Mouse (Mus musculus): ENCODE data around the gene Tekt1. TPM values are rescaled to one million over a fixed set of nuclear protein-coding genes. Genes with fewer than 3 reads are reported as not detected.

Tekt1 gene
- polyA plus RNA-seq, 1 experiment from 2014 or later, result 1.7 TPM

DNA sequence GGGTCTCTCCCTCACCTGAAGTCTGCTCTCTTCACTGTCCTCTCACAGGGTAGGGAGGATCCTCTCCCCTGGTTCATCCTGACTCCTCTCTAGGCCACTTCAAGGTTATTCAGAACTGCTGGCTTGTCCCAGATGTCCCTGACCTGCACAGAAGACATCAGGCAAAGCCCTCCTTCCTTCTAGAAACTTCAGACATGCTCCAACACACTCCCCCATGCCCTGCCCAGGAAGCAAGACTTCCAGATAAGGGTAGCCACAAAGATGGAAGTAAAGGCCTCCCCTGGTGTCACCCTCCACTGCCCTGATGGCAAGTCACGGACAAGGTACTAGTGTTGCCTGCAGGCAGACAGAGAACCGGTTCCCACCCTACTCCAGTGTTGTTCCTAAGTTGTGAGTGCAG is 32.5 kb upstream of the Tekt1 start:
- Histone ChIP-seq H3K4me1 (ENCODE audit: control insufficient read depth, insufficient read depth, low read length) (peaks cover 49% of the 10 kb centered on the region), H3K27me3 (ENCODE audit: control insufficient read depth, insufficient read depth, low read length) (no peaks in the 10 kb centered on the region), H3K9me3 (replicated peaks; ENCODE audit: control insufficient read depth, low read length) (no peaks in the 10 kb centered on the region), H3K27ac (ENCODE audit: low read length) (no peak overlapping the region; the same call in 1 of the 2 replicates), H3K4me2 (ENCODE audit: low read depth, low read length) (no peak overlapping the region), H3K9ac (ENCODE audit: low read length) (peak overlapping the region; percentile 10; the same call in 1 of the 2 replicates), H3K4me3 (ENCODE audit: low read length) (no peak overlapping the region), H3K36me3 (ENCODE audit: control insufficient read depth, insufficient read depth) (peaks cover 27% of the 10 kb centered on the region)
- WGBS, result 66% methylated on average over 2 of the region's 2 CpGs
- ATAC-seq (replicated peaks; ENCODE audit: extremely low read depth, insufficient read depth, low FRiP score), result no peak

DNA sequence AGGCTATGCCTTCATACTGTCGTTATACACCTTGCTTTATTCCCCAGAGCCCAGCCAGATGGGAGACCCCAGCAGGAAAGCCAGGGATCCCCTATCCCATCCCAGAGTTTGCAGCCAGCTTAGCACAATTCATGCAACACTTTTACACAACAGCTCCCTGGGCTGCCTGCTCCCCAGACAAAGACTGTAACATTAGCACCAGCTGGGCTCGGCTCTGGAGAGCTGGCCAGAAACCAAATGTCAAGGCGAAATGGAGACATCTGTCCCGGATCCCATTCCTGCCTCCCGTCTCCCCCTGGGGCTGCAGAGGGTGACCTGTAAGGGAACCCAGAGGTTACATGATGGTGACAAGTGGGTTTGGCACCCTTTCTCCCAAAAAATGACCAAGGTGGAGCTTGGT is 31.4 kb upstream of the Tekt1 start:
- Histone ChIP-seq H3K4me2 (ENCODE audit: low read depth, low read length) (no peak overlapping the region), H3K4me1 (ENCODE audit: control insufficient read depth, insufficient read depth, low read length) (peaks cover 49% of the 10 kb centered on the region), H3K27me3 (ENCODE audit: control insufficient read depth, insufficient read depth, low read length) (no peaks in the 10 kb centered on the region), H3K9me3 (replicated peaks; ENCODE audit: control insufficient read depth, low read length) (no peaks in the 10 kb centered on the region), H3K4me3 (ENCODE audit: low read length) (no peak overlapping the region), H3K27ac (ENCODE audit: low read length) (peak overlapping the region; percentile 19; the same call in 1 of the 2 replicates), H3K9ac (ENCODE audit: low read length) (no peak overlapping the region), H3K36me3 (ENCODE audit: control insufficient read depth, insufficient read depth) (peaks cover 18% of the 10 kb centered on the region; the same call in 1 of the 2 replicates)
- ATAC-seq (replicated peaks; ENCODE audit: extremely low read depth, insufficient read depth, low FRiP score), result 0 out of 2 replicates have a peak, but pooled peaks have one; percentile 8
- 40% methylated on average over 5 of the region's 5 CpGs for WGBS

DNA sequence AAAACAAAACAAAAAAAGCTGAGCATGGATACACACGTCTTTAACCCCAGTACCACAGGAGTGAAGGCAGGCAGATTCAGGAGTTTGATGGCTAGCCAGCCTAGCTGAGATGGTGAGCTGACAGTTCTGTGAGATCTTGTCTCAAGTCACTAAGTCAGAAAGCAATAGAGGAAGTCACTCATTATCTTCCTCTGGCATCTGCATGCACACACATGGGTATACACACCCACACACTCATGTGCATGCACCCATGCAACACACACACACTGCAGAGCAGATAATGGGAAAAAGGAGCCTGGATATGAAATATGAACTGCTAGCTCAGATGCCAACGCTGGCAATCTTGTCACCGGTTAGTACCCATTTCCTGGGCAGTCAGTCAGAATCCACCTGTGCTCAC is 31.0 kb upstream of the Tekt1 start:
- H3K27me3 ChIP-seq (ENCODE audit: control insufficient read depth, insufficient read depth, low read length), result no peaks in the 10 kb centered on the region
- WGBS, result 78% methylated on average over 3 of the region's 3 CpGs
- no peak overlapping the region for H3K4me3 ChIP-seq (ENCODE audit: low read length)
- peaks cover 49% of the 10 kb centered on the region for H3K4me1 ChIP-seq (ENCODE audit: control insufficient read depth, insufficient read depth, low read length)
- ATAC-seq (replicated peaks; ENCODE audit: extremely low read depth, insufficient read depth, low FRiP score), result no peak
- no peak overlapping the region for H3K4me2 ChIP-seq (ENCODE audit: low read depth, low read length)
- no peak overlapping the region for H3K9ac ChIP-seq (ENCODE audit: low read length)
- peaks cover 22% of the 10 kb centered on the region for H3K36me3 ChIP-seq (ENCODE audit: control insufficient read depth, insufficient read depth)
- peak overlapping the region; percentile 19; the same call in 1 of the 2 replicates for H3K27ac ChIP-seq (ENCODE audit: low read length)
- H3K9me3 ChIP-seq (replicated peaks; ENCODE audit: control insufficient read depth, low read length), result no peaks in the 10 kb centered on the region

DNA sequence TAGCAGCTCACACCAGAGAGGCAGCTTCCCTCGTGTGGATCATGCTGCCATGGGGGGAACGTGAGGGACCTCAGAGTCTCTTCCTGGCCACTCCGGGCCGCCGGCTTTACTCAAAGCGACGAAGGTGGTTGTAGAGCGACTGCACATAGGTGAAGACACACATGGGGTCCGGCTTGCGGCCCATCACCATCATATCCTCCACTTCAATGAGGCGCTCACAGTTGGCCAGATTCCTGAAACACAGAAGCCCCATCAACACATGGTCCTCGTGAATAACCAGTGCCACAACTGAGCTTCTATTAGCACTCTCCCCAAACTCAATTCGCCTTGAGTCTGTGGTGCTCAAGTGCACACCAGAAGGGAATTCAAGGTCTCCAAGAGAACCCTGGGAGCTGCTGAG is 28.9 kb upstream of the Tekt1 start:
- Histone ChIP-seq H3K27ac (ENCODE audit: low read length) (no peak overlapping the region), H3K36me3 (ENCODE audit: control insufficient read depth, insufficient read depth) (peaks cover 32% of the 10 kb centered on the region), H3K27me3 (ENCODE audit: control insufficient read depth, insufficient read depth, low read length) (no peaks in the 10 kb centered on the region), H3K9me3 (replicated peaks; ENCODE audit: control insufficient read depth, low read length) (no peaks in the 10 kb centered on the region), H3K4me1 (ENCODE audit: control insufficient read depth, insufficient read depth, low read length) (peaks cover 28% of the 10 kb centered on the region), H3K9ac (ENCODE audit: low read length) (no peak overlapping the region), H3K4me3 (ENCODE audit: low read length) (no peak overlapping the region), H3K4me2 (ENCODE audit: low read depth, low read length) (no peak overlapping the region)
- WGBS, result 84% methylated on average over 13 of the region's 13 CpGs
- ATAC-seq (replicated peaks; ENCODE audit: extremely low read depth, insufficient read depth, low FRiP score), result no peak

DNA sequence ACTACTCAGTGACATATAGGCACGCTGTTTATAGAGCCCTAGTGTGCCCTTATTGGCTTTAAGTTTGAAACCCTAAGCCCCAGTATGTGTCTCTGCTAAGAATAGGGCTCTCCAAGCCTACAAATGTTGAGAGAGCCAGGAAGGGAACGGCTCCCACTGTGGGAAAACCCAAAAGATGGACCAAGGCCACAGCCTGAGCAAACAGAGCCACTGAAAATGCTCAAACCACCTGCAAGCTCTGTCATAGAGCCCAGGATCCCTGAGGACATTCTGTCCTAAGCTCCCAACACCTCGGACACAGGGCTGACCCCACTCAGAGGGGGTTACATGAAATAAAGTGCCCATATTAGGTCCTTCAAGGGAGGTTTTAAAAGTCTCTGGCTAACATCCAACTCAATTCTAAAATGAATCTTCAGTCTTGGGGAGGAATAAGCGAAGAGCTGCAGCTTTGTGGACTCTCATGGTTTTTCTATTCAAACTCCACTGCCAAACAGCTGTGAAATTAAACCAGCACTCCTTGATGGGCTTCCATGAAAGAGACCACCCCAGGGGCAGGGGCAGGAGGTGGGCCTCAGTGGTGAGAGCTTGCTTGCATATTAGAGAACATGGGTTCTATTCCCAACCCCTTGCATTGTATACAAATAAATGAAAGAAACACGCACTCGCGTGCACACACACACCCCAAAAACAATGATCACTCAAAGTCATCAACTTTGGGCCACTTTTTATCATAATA is 27.3 kb upstream of the Tekt1 start:
- peaks cover 32% of the 10 kb centered on the region for H3K36me3 ChIP-seq (ENCODE audit: control insufficient read depth, insufficient read depth)
- WGBS, result 82% methylated on average over 7 of the region's 7 CpGs
- H3K27ac ChIP-seq (ENCODE audit: low read length), result no peak overlapping the region
- H3K4me3 ChIP-seq (ENCODE audit: low read length), result no peak overlapping the region
- no peak overlapping the region for H3K4me2 ChIP-seq (ENCODE audit: low read depth, low read length)
- no peaks in the 10 kb centered on the region for H3K27me3 ChIP-seq (ENCODE audit: control insufficient read depth, insufficient read depth, low read length)
- H3K9me3 ChIP-seq (replicated peaks; ENCODE audit: control insufficient read depth, low read length), result no peaks in the 10 kb centered on the region
- no peak overlapping the region for H3K9ac ChIP-seq (ENCODE audit: low read length)
- peaks cover 12% of the 10 kb centered on the region for H3K4me1 ChIP-seq (ENCODE audit: control insufficient read depth, insufficient read depth, low read length)
- no peak for ATAC-seq (replicated peaks; ENCODE audit: extremely low read depth, insufficient read depth, low FRiP score)

DNA sequence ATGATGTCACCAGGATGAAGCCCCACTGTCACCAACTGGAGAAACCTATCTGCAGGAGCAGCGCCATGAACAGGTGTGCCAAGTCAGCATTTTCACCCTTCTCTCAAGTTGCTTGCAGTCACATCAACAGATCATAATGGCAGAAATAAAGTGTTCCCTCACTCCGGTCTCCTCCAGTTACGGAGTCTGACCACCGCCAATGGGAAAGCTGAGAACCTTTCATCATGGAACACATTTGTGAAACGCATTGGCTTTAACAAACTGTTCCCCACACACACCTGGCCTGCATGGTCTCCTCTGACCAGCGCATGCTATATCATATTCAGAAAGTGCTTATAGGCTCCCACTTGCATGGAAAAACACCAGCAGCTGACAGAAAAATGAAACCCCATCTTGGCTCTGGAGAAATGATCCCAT is 25.9 kb upstream of the Tekt1 start:
- Histone ChIP-seq H3K4me1 (ENCODE audit: control insufficient read depth, insufficient read depth, low read length) (no peaks in the 10 kb centered on the region), H3K4me3 (ENCODE audit: low read length) (no peak overlapping the region), H3K36me3 (ENCODE audit: control insufficient read depth, insufficient read depth) (peaks cover 29% of the 10 kb centered on the region), H3K27ac (ENCODE audit: low read length) (no peak overlapping the region), H3K9ac (ENCODE audit: low read length) (no peak overlapping the region), H3K4me2 (ENCODE audit: low read depth, low read length) (no peak overlapping the region), H3K27me3 (ENCODE audit: control insufficient read depth, insufficient read depth, low read length) (no peaks in the 10 kb centered on the region), H3K9me3 (replicated peaks; ENCODE audit: control insufficient read depth, low read length) (no peaks in the 10 kb centered on the region)
- ATAC-seq (replicated peaks; ENCODE audit: extremely low read depth, insufficient read depth, low FRiP score), result no peak
- 96% methylated on average over 6 of the region's 6 CpGs for WGBS

DNA sequence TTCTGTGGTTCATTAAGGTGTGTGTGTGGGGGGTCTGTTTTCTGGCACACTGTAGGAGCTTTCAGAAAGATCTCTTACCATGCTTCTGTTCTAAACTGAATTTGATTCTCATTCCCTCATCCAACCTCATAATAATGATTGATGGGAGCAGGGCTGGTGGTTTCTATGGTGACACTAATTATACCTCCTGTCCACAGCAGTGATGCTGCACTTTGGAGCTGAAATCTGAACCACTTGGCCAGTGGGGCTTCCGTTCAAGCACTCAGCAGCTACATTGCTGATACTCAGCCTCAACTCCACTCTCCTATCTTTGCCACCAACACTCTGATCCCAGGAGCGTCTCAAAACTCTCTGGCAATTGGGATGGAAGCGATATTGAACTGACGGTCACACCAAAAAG is 17.1 kb upstream of the Tekt1 start:
- Histone ChIP-seq H3K27me3 (ENCODE audit: control insufficient read depth, insufficient read depth, low read length) (no peaks in the 10 kb centered on the region), H3K9ac (ENCODE audit: low read length) (no peak overlapping the region), H3K9me3 (replicated peaks; ENCODE audit: control insufficient read depth, low read length) (no peaks in the 10 kb centered on the region), H3K36me3 (ENCODE audit: control insufficient read depth, insufficient read depth) (no peaks in the 10 kb centered on the region), H3K4me3 (ENCODE audit: low read length) (no peak overlapping the region), H3K4me2 (ENCODE audit: low read depth, low read length) (no peak overlapping the region), H3K27ac (ENCODE audit: low read length) (no peak overlapping the region), H3K4me1 (ENCODE audit: control insufficient read depth, insufficient read depth, low read length) (no peaks in the 10 kb centered on the region)
- 75% methylated on average over 4 of the region's 4 CpGs for WGBS
- ATAC-seq (replicated peaks; ENCODE audit: extremely low read depth, insufficient read depth, low FRiP score), result no peak

DNA sequence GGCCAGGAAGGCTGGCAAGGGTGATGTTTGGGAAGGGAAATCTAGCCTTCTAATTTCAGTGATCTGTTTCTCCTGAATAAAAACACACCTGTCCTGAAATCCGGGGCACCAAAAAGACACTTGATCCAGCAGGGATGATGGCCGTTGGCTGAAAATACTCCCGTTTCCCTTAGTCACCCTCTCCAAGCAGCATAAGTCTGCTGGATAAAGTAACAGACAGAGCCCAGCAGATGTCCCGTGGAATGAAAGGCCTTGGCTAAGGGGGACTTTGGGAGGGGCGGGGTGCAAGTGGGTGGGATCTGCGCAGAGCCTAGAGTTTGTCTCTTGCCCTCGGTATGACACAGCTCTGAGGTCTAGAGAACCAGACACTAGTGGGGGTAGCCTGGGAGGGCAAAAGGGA is 16.0 kb upstream of the Tekt1 start:
- H3K9me3 ChIP-seq (replicated peaks; ENCODE audit: control insufficient read depth, low read length), result no peaks in the 10 kb centered on the region
- H3K4me2 ChIP-seq (ENCODE audit: low read depth, low read length), result no peak overlapping the region
- no peak overlapping the region for H3K9ac ChIP-seq (ENCODE audit: low read length)
- no peak overlapping the region for H3K27ac ChIP-seq (ENCODE audit: low read length)
- WGBS, result 64% methylated on average over 7 of the region's 7 CpGs
- H3K36me3 ChIP-seq (ENCODE audit: control insufficient read depth, insufficient read depth), result no peaks in the 10 kb centered on the region
- H3K27me3 ChIP-seq (ENCODE audit: control insufficient read depth, insufficient read depth, low read length), result no peaks in the 10 kb centered on the region
- H3K4me1 ChIP-seq (ENCODE audit: control insufficient read depth, insufficient read depth, low read length), result no peaks in the 10 kb centered on the region
- H3K4me3 ChIP-seq (ENCODE audit: low read length), result no peak overlapping the region
- ATAC-seq (replicated peaks; ENCODE audit: extremely low read depth, insufficient read depth, low FRiP score), result no peak

DNA sequence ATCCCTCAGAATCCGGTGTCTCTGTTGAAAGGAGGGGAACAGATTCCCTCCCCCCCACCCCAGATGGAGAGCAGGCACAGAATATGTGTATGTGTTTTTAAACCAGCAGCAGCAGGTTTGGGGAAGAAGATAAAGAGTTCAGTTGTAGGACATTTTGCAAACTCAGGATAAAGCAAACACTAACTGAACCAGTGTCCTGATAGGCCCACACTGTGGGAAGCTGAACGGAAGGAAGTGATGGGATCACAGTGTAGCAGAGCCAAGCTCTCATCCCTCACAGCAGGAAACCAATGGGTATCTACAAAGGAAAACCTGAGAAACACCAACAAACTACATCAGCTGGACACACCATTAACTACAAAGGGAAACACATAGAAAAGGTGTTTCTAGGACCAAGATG is 14.3 kb upstream of the Tekt1 start:
- H3K9ac ChIP-seq (ENCODE audit: low read length), result no peak overlapping the region
- no peaks in the 10 kb centered on the region for H3K27me3 ChIP-seq (ENCODE audit: control insufficient read depth, insufficient read depth, low read length)
- no peak overlapping the region for H3K27ac ChIP-seq (ENCODE audit: low read length)
- no peaks in the 10 kb centered on the region for H3K36me3 ChIP-seq (ENCODE audit: control insufficient read depth, insufficient read depth)
- H3K4me2 ChIP-seq (ENCODE audit: low read depth, low read length), result no peak overlapping the region
- H3K9me3 ChIP-seq (replicated peaks; ENCODE audit: control insufficient read depth, low read length), result no peaks in the 10 kb centered on the region
- WGBS, result 62% methylated on average over 2 of the region's 2 CpGs
- H3K4me1 ChIP-seq (ENCODE audit: control insufficient read depth, insufficient read depth, low read length), result no peaks in the 10 kb centered on the region
- no peak overlapping the region for H3K4me3 ChIP-seq (ENCODE audit: low read length)
- ATAC-seq (replicated peaks; ENCODE audit: extremely low read depth, insufficient read depth, low FRiP score), result no peak

Data from heart, embryonic 16.5 days (tissue).